Mouse (Mus musculus) kidney, postnatal 10 days (tissue): ENCODE results near the gene Klhdc8b.
A peak's percentile ranks its signal among the peaks of the same experiment; 100 is the strongest.

Experiments
- DNase-seq: peaks from one replicate; pipeline ENCODE4 v3.0.0; 2021; ENCODE audit warnings: mixed read lengths

Klhdc8b gene

DNA sequence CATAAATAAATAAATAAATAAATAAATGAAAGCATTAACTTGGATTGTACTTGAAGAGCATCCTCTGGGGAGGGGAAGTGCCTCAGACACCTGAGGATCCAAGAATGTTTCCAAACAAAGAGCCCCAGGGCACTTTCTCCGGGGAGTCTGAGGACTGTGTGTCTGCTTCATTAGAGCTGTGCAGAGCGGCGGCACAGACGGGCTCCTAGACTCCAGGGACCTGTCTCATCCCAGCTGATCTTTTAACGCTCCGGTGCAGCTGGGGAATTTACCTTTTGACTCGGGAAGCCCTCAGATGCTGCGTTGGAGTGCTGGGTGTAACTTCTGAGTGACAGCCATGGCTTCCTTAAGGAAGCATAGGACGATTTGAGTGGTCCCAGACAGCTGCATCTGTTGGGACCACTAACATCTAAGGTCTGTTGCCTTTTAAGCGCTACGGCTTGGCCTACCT lies at the start of gene Klhdc8b:
TSS of gene Klhdc8b (minus strand) at position 401 of the 451 bp plus-strand sequence.
- peak; percentile 55 for DNase-seq

DNA sequence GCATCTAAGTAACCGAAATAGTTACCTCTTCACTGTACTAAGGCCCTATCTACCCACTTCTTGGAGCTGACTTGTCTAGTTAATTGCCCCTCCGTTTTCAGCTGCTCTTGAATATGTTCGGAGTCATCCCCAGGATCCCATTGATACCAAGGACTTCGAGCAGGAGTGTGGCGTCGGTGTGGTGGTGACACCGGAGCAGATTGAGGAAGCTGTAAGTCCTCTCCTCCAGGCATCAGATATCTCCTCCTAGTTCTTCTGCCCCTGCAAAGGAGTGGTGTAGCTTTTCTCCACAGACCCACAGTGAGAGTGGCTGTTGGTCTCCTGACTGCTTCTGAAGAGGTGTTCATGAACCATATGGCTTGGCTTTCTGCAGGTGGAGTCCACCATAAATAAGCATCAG lies 47.4 kb upstream of the Klhdc8b start:
- no peak for DNase-seq

DNA sequence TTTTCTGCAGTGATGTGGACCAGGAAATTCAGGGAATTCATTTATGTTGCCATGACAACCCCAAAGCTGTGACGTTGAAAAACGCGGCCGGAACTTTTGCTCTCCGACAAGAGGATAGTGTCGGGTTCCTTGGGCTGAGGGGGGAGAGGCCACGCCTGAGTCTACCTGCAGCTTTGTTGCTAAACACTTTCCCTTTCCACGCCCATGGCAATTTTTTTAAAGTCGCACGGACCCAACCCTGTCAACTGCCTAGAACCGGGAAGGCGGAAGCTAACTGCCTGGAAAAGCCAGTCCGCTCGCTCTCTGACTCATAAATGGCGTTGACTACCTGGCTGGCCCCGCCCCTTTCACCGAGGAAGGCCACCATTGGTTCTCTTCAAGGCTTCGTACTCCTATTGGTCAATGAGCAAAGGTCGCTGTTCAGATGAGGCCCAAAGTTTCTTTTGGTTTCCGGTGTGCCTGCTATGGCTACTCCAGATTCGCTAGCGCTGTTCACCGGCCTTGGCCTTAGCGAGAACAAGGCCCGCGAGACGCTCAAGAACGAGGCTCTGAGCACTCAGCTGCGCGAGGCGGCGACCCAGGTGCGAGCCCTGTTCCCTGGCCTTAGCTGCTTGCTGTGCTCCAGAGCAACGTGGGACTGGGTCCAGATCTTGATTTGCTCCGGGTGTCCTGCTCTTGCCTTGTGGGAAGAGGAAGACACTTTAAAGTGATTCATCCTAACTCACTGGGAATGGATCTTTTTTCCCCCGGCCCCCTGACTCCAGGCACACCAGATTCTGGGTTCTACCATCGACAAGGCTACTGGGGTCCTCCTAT lies 46.4 kb upstream of the Klhdc8b start, which contains the start of gene Qars:
TSS of gene Qars (plus strand) at position 88 of the 816 bp plus-strand sequence.
- peak; percentile 97 for DNase-seq

DNA sequence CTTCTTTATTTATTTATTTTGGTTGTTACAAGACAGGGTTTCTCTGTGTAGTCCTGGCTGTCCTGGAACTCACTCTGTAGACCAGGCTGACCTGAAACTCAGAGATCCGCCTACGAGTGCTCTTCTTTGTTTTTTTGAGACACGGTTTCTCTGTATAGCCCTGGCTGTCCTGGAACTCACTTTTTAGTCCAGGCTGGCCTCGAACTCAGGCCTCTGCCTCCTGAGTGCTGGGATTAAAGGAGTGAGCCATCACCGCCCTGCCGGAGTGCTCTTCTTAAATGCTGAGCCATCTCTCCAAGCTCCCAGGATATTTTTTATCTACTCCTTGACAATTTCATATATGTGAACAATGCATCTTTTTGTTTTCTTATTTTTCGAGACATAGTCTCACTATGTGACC lies 45.5 kb upstream of the Klhdc8b start:
- DNase-seq = peak; percentile 8

GRCm38 (mm10) chr9:108499943-108500342 lies 38.6 kb upstream of the Klhdc8b start:
- DNase-seq = no peak

GRCm38 (mm10) chr9:108499231-108499630 lies 37.9 kb upstream of the Klhdc8b start:
- DNase-seq = no peak

- DNase-seq = no peak
Observed at GRCm38 (mm10) chr9:108494905-108495304, 33.5 kb upstream of the Klhdc8b start.

DNA sequence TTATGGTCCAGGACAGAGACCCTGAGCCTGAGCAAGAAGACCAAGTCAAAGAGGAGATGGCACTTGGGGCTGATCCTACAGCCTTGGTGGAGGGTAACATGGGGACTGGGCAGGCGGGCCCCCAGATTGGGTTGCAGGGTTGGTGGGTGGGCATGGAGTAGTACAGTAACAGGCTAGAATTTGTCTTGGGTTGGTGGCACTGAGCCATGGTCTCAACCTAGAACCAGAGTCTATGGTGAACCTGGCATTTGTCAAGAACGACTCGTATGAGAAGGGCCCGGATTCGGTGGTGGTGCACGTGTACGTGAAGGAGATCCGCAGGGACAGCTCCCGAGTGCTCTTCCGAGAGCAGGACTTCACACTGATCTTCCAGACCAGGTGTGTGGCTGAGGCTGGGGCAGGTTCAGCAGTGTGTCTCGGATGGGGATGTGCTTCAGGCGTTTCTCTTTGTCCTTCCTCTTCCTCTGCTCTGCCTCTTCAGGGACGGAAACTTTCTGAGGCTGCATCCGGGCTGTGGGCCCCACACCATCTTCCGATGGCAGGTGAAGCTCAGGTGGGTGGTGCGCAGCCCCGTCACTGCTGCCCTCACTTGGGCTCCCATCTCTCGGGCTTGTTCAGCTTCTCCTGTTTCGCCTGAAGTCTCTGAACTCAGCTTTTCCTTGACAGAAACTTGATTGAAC lies 32.9 kb upstream of the Klhdc8b start:
- no peak for DNase-seq

GRCm38 (mm10) chr9:108493246-108493645 lies 31.9 kb upstream of the Klhdc8b start:
- DNase-seq = no peak

DNA sequence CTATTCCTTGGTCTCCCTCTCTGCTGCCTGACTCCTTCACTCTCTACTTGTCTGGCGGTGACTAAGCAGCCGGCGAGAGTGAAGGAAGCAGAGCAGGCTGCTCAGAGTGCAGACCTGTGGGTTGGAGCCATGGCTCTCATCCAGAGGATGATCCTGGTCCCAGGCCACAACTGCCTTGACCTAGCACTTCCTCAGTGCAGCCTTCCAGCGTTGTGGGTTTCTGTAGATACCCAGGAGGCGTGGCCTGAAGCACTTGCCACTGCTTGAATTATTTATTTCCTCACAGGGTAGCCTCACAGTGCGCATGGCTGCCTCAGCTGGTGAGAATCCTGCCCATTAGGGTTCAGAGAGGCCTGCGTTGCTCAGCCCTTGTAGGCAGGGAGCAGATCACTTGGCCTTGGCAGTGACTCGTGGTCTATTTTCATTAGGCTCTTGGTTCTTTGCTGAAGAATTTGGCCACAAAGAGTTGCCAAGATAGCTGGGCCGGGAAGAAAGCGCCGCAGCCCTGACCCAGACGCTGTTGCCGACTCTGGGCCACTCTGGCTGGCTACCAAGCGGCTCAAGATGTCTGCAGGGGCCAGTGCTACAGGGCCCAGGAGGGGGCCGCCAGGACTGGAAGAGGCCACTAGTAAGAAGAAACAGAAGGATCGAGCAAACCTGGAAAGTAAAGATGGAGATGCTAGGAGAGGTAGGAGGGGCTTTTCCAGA lies 30.8 kb upstream of the Klhdc8b start:
- peak; percentile 51 for DNase-seq

GRCm38 (mm10) chr9:108491286-108491580 lies 29.9 kb upstream of the Klhdc8b start:
- DNase-seq = no peak

DNA sequence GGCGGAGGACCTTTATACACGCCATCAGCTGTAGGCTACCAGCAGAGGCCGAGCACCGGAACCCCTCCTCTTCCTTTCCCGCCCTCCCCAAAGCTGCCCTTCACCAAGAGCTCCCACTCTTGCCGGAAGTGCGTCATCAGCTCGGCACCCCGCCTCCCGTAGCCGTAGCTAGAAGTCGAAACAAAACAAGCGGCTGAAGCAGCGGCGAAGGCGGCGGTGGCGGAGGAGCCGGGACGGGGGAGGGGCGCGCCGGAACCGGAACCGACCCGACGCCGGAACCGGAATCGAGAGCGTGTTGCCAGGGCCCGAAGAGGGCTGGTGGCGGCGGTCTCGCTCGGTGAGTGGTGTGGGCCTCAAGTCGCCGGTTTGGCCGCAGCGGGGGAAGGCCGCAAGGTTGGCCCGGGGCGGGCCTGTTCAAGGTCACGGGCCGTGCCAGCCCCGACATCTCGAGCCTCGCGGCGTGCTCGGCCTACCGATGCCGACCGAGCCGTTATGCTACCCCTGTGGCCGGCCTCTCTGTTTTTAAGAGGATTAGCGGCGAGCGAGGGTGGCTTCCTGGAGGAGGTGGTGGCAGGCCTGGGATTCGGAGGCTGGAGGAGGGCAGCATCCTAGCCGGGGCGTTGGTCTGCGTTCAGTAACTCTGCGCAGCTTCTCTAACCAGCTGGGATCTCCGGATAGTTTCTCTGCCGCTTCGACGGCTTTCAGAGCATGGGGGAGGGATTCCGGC lies 29.3 kb upstream of the Klhdc8b start, which contains the start of gene Usp19:
TSS of gene Usp19 (plus strand) at position 44 of the 727 bp plus-strand sequence.
- peak; percentile 99 for DNase-seq

DNA sequence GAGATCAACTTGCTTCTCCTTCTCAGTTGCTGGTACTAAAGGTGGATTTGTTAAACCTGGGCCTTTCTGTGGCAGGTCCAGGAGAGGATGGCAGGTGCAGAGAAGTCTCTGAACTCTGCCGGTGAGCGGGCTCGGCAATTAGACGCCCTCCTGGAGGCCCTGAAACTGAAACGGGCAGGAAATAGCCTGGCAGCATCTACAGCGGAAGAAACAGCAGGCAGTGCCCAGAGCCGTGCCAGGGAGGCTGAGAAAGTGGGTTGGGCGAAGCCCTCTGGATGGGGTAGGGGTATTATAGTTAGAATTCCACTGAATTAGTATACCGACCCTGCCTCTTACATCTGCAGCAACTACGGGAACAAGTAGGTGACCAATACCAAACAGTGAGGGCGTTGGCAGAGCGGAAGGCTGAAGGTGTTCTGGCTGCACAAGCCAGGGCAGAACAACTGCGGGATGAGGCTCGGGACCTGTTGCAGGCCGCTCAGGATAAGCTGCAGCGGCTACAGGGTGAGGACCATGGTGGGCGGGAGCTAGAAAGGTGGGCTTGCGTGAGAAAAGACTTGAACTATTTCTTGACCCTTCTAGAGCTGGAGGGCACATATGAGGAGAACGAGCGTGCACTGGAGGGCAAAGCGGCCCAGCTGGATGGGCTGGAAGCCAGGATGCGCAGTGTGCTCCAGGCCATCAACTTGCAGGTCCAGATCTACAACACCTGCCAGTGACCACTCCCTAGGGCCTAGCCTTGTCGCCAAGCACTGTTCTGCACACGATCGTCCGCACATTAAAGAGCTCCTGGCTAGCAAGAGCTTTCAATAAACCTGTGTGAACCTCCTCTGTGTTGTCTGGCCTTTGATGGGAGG lies 28.5 kb upstream of the Klhdc8b start:
- no peak for DNase-seq

DNA sequence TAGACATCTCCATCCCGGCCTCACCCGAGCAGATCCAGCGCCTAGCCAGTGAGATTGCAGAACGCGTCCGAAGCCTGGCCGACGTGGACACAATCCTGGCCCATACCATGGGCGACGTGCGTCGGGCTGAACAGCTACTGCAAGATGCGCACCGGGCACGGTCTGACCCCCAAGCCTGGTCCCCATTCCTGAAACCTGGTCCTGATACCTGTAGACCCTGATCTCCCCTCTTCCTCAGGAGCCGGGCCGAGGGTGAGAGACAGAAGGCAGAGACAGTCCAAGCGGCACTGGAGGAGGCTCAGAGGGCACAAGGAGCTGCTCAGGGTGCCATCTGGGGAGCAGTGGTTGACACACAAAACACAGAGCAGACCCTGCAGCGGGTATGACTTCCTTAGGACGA lies 27.8 kb upstream of the Klhdc8b start:
- DNase-seq = no peak

DNA sequence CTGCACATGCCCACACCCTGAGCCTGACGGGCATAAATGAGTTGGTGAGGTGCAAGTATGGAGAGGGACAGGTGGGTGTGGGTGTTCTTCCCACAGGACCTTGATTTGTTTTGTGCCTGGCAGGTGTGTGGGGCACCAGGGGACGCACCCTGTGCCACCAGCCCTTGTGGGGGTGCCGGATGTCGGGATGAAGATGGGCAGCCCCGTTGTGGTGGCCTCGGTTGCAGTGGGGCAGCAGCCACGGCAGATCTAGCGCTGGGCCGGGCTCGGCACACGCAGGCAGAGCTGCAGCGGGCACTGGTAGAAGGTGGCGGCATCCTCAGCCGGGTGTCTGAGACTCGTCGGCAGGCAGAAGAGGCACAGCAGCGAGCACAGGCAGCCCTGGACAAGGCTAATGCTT lies 27.0 kb upstream of the Klhdc8b start:
- DNase-seq = no peak

DNA sequence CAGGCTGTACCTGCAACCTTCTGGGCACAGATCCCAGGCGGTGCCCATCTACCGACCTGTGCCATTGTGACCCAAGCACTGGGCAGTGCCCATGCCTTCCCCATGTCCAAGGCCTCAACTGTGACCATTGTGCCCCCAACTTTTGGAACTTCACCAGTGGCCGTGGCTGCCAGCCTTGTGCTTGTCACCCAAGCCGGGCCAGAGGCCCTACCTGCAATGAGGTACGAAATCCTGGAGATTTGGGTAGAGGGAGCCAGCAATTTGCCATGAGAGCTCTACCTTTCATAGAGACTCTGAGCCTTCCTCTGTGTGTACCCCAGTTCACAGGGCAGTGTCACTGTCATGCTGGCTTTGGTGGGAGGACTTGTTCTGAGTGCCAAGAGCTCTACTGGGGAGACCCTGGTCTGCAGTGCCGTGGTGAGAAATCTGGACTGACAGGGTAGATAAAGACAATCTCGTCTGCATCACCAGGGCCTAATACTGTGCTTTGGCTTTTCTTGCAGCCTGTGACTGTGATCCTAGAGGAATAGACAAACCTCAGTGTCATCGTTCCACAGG lies 25.7 kb upstream of the Klhdc8b start:
- DNase-seq = no peak

DNA sequence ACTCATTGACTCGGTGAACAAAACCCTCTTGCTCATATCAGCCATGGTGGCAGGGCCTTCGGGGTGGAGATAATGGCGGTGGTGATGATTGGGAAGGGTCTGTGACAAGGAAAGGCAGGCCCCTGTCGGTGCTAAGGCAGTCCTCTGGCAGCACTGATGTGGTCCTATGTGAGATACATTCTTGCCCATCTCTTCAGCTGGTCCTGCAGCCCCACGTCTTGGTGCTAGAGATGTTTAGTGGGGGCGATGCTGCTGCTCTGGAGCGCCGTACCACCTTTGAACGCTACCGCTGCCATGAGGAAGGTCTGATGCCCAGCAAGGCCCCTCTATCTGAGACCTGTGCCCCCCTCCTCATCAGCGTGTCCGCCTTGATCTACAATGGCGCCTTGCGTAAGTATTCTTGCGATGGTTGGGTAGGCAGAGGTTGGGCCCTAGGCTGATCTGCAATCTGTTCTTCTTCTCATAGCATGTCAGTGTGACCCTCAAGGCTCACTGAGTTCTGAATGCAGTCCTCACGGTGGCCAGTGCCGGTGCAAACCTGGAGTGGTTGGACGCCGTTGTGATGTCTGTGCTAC lies 24.0 kb upstream of the Klhdc8b start:
- no peak for DNase-seq

DNA sequence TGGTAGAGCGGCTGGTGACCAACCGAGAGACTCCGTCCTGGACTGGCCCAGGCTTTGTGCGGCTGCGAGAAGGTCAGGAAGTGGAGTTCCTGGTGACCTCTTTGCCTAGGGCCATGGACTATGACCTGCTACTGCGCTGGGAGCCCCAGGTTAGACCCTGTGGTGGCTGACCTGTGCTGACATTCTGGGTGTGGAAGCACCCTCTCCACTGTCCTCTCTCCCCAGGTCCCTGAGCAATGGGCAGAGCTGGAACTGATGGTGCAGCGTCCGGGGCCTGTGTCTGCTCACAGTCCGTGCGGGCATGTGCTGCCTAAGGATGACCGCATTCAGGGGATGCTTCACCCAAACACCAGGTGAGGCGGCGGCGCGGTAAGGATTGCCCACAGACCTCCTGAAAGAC lies 22.6 kb upstream of the Klhdc8b start:
- no peak for DNase-seq

- no peak for DNase-seq
Observed at GRCm38 (mm10) chr9:108483051-108483790, 21.8 kb upstream of the Klhdc8b start.

GRCm38 (mm10) chr9:108481520-108482210 lies 20.3 kb upstream of the Klhdc8b start:
- DNase-seq = no peak
